Mouse (Mus musculus): ENCODE data around the gene B3gnt5. TPM values are rescaled to one million over a fixed set of nuclear protein-coding genes. Genes with fewer than 3 reads are reported as not detected.
"Not testable (repeated sequence)": the region's sequence is repeated elsewhere in the genome, so short reads cannot be mapped to it uniquely, and the experiment has no call there.

Gene B3gnt5
- polyA plus RNA-seq (2021): not detected

- in situ Hi-C loops (cut with MboI; ENCODE audit: low pct_unique_long_range_greater_than_20kb): no loop called here
- CTCF ChIA-PET: no interaction called here
These were observed at the start of gene B3gnt5 for GRCm38 (mm10) chr16:19760074-19760473. B3gnt5 (plus strand) TSS chr16:19760208.

DNA sequence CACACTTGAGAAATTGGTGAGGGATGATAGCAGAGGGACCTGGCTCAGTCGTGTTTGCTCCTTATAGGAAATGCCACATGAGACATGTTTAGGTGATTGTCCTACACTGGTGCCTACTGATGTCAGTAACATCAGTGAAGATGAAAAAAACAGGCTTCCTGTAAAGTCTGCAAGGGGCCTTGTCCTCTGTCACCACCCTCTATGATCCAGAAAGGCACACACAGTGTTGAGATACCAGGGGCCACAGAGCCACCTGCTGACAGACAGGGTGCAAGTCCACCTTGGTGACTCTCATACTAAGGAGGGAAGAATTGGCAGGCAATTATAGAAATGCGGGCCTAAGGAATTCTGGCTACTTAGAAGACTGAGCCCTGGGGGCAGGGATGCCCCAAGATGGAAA lies 39.0 kb upstream of the B3gnt5 start:
- in situ Hi-C loops (cut with MboI; ENCODE audit: low pct_unique_long_range_greater_than_20kb): loop anchor here (5.0 to 25.0 kb wide), 2 partner anchors 116 to 466 kb away; no protein-coding TSS in a partner anchor
- DNase-seq (ENCODE audit: low read depth, low spot score) (no peak), ATAC-seq (no peak)
- ChIA-PET POLR2A (no interaction called here), CTCF (no interaction called here)
- TF ChIP-seq CTCF (IDR thresholded peaks at IDR 0.05): no peak
- H3K27me3 ChIP-seq: peaks cover 12% of the 10 kb centered on the region

More at GRCm38 (mm10) chr16:19760074-19760473, at the start of gene B3gnt5:
- DNase-seq (ENCODE audit: low read depth, low spot score) (no peak), ATAC-seq (no peak)
- no peak for TF ChIP-seq CTCF (IDR thresholded peaks at IDR 0.05)
- peaks cover 37% of the 10 kb centered on the region for H3K27me3 ChIP-seq
- POLR2A ChIA-PET: no interaction called here

DNA sequence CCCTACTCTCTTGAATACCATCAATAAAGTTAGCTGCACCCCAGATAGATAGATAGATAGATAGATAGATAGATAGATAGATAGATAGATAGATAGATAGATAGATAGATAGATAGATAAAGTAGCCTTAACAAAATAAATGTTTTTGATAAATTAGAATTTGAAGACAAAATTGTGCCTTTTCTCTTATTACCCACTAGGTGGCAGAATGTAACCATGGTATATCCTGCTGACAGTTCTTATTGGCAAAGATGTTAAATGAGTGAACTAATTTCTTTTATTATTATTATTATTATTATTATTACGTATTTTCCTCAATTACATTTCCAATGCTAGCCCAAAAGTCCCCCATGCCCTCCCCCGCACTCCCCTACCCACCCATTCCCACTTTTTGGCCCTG lies 35.9 kb upstream of the B3gnt5 start:
- ATAC-seq; DNase-seq (ENCODE audit: low read depth, low spot score); CTCF ChIA-PET; H3K27me3 ChIP-seq; POLR2A ChIA-PET: not testable (repeated sequence)
- TF ChIP-seq CTCF (IDR thresholded peaks at IDR 0.05): peak; percentile 22
- in situ Hi-C loops (cut with MboI; ENCODE audit: low pct_unique_long_range_greater_than_20kb): loop anchor here (5.0 to 25.0 kb wide), 2 partner anchors 113 to 463 kb away; no protein-coding TSS in a partner anchor

DNA sequence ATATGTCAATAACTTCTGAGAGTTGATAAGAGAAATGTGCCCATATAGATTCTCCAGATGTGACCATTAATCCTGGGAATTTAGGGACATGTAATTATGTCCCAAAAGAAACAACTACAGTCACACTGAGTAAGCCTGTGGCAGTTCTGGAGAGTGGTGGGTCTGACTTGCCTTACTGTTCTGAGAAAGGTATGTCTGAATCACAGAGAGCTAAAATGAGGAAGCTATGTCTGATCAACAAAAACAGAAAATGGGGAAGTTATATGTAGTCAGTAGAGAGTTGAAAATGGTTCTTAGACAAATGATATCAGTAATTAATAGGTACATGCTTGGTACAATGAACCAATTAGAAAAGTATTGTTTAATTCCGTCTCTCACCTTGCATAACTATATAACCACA lies 27.1 kb upstream of the B3gnt5 start:
- DNase-seq (ENCODE audit: low read depth, low spot score) (no peak), ATAC-seq (no peak)
- peaks cover 23% of the 10 kb centered on the region for H3K27me3 ChIP-seq
- ChIA-PET POLR2A (no interaction called here), CTCF (no interaction called here)
- in situ Hi-C loops (cut with MboI; ENCODE audit: low pct_unique_long_range_greater_than_20kb): loop anchor here (25.0 kb wide), 1 partner anchor 354 kb away; the partner anchor contains the start of gene Klhl24
- no peak for TF ChIP-seq CTCF (IDR thresholded peaks at IDR 0.05)

DNA sequence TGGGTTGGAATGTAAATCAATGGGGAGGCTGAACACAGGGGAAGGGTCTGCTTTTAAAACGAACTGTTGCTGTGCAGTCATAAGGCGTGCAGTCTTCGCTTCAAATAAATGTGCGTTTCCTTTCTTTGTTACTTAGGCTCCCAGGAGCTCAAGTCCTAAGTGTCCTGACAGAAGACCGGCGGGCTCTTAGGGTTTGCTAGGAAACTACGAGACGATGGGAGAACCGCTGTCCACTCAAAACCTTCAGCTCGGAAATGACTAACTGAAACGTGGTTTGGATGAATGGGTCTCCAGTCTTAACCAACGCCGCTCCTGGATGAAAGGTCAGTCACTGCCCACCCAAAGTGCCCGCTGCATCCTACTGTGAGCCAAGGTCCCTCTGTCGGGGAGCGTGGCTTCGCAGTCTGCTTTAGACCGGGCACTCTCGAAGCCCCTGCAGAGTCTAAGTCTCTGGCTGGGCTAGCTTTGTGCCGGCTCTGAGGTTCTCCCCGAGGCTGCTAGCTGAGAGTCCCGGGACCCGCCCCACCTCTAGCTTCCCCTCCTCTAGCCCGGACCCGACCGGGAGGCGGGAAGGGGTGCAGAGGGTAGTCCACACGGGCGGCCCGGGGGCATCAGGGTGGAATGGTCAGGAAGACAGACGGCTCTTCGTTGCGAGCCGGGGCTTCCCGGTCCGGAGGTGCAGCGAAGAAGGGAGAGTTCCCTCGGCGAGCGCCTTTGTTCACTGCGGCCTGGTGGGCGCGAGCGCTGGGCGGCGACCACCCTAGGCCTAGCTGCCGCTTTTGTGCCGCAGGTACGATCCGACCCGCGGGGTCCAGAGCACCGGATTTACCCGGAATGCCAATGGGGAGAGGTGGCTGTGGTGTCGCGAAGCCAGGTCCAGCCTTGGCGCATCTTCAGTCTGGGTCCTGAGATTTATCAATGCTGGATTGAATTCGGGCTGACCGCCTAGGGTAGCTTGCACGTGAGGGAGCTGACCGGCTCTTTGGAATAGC lies 793 bp downstream of the B3gnt5 start:
- TF ChIP-seq CTCF (IDR thresholded peaks at IDR 0.05): no peak
- ChIA-PET POLR2A (no interaction called here), CTCF (no interaction called here)
- peaks cover 37% of the 10 kb centered on the region for H3K27me3 ChIP-seq
- ATAC-seq (no peak), DNase-seq (ENCODE audit: low read depth, low spot score) (no peak)
- in situ Hi-C loops (cut with MboI; ENCODE audit: low pct_unique_long_range_greater_than_20kb): no loop called here

- H3K27me3 ChIP-seq: peaks cover 41% of the 10 kb centered on the region
- no peak for DNase-seq (ENCODE audit: low read depth, low spot score)
- in situ Hi-C loops (cut with MboI; ENCODE audit: low pct_unique_long_range_greater_than_20kb): no loop called here
- ATAC-seq: no peak
- ChIA-PET POLR2A (no interaction called here), CTCF (no interaction called here)
- no peak for TF ChIP-seq CTCF (IDR thresholded peaks at IDR 0.05)
These were observed 1.7 kb downstream of the B3gnt5 start for GRCm38 (mm10) chr16:19761691-19762090.

DNA sequence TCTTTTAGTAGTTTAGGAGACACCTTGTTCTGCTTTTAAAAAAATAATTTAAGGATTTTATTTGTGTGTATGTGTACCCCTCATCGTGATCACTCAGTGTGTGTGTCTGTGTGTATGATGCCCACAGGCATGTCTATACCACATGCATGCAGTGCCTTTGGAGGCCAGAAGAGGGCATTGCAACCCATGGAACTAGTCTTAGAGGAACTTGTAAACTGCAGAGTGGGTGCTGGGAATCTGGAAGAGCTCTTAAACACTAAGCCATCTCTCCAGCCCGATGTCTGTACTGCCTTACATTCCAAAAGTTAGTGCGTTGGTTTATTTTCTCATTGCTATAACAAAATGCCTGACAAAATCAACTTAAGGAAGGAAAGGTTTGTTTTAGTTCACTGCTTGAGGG lies 6.1 kb downstream of the B3gnt5 start:
- no peak for ATAC-seq
- POLR2A ChIA-PET: no interaction called here
- CTCF ChIA-PET: no interaction called here
- TF ChIP-seq CTCF (IDR thresholded peaks at IDR 0.05): no peak
- in situ Hi-C loops (cut with MboI; ENCODE audit: low pct_unique_long_range_greater_than_20kb): no loop called here
- DNase-seq (ENCODE audit: low read depth, low spot score): no peak
- peaks cover 55% of the 10 kb centered on the region for H3K27me3 ChIP-seq

DNA sequence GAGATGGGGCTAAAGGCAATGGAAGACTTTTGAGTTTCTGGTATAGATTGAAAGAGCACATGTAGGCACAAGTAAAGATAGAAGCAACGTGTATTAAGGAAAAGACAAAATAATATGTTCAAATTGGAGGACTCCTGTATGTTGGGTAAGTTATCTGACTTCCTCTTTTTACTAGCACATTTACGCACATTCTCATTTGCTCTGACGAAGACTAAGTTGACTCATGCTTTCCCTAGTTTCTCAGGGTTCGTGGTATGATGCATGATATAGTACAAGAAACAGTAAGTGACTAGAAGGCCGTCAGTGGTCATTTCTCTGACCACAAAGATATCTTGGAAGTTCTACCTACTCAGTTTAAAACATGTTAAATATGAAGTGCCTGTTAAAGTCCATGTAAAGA lies 8.0 kb downstream of the B3gnt5 start:
- no peak for ATAC-seq
- ChIA-PET CTCF (no interaction called here), POLR2A (no interaction called here)
- peaks cover 55% of the 10 kb centered on the region for H3K27me3 ChIP-seq
- TF ChIP-seq CTCF (IDR thresholded peaks at IDR 0.05): no peak
- in situ Hi-C loops (cut with MboI; ENCODE audit: low pct_unique_long_range_greater_than_20kb): no loop called here
- DNase-seq (ENCODE audit: low read depth, low spot score): no peak

DNA sequence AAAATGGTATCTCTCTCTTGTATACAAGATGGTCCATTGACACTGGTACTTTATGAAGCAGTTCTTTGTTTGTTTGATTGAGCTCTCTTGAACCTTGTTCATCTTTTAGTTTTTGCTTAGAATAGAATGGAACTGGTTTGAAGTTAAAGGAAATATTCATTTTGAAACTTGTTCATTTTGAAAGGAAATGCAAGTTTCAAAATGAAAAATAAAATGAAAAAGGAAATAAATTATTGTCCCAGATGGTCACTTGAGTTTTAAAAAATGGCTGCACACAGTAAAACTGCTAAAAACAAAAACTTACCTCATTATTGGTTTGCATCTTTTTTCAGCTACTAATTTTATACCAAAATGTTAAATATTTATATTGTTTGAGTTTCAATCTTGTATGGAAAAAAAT lies 12.0 kb downstream of the B3gnt5 start:
- ChIA-PET CTCF (no interaction called here), POLR2A (no interaction called here)
- DNase-seq (ENCODE audit: low read depth, low spot score): no peak
- in situ Hi-C loops (cut with MboI; ENCODE audit: low pct_unique_long_range_greater_than_20kb): no loop called here
- H3K27me3 ChIP-seq: peaks cover 48% of the 10 kb centered on the region
- TF ChIP-seq CTCF (IDR thresholded peaks at IDR 0.05): no peak
- ATAC-seq: no peak

- POLR2A ChIA-PET: no interaction called here
These were observed 26.5 kb downstream of the B3gnt5 start for GRCm38 (mm10) chr16:19786386-19787090.

GRCm38 (mm10) chr16:19789914-19790313 lies 29.9 kb downstream of the B3gnt5 start:
- ChIA-PET CTCF (no interaction called here), POLR2A (no interaction called here)
- in situ Hi-C loops (cut with MboI; ENCODE audit: low pct_unique_long_range_greater_than_20kb): no loop called here
- ATAC-seq: no peak
- H3K27me3 ChIP-seq: peaks cover 6% of the 10 kb centered on the region
- DNase-seq (ENCODE audit: low read depth, low spot score): no peak
- TF ChIP-seq CTCF (IDR thresholded peaks at IDR 0.05): no peak

More at GRCm38 (mm10) chr16:19786386-19787090, 26.5 kb downstream of the B3gnt5 start:
- CTCF ChIA-PET: no interaction called here
- in situ Hi-C loops (cut with MboI; ENCODE audit: low pct_unique_long_range_greater_than_20kb): no loop called here
- peaks cover 17% of the 10 kb centered on the region for H3K27me3 ChIP-seq
- no peak for TF ChIP-seq CTCF (IDR thresholded peaks at IDR 0.05)
- DNase-seq (ENCODE audit: low read depth, low spot score) (no peak), ATAC-seq (no peak)

Measured in Patski (cell line).